Mouse (Mus musculus) urinary bladder, postnatal 25 days (tissue): Measurements from ENCODE around the gene Rpia.

Experiments used
- DNase-seq: peaks from one replicate; pipeline ENCODE4 v3.0.0; 2022; ENCODE audit warnings: low spot score

The Rpia gene

GRCm38 (mm10) chr6:70749750-70750149 is 42.3 kb downstream of the Rpia start:
- DNase-seq = no peak

GRCm38 (mm10) chr6:70747702-70748101 is 44.3 kb downstream of the Rpia start:
- no peak for DNase-seq

GRCm38 (mm10) chr6:70743902-70744301 is 48.1 kb downstream of the Rpia start:
- no peak for DNase-seq

DNA sequence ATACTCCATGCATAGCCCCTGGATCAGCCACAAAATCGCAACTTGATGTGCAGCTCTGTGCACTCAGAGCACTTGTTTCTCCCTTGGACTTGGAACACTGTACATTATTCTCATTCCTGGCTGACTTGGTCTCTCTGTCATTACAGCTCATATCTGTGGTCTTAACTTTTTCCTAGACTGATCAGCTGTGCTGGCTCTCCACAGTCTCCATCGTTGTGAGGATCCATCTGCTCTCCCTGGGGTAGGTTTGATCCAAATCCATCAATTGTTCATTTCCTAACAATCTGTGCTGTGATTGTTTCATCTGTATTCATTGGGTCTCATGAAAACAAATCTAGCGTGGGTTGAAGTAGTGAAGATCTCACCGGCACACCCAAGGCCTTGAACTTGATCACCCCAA is 49.2 kb downstream of the Rpia start:
- no peak for DNase-seq

DNA sequence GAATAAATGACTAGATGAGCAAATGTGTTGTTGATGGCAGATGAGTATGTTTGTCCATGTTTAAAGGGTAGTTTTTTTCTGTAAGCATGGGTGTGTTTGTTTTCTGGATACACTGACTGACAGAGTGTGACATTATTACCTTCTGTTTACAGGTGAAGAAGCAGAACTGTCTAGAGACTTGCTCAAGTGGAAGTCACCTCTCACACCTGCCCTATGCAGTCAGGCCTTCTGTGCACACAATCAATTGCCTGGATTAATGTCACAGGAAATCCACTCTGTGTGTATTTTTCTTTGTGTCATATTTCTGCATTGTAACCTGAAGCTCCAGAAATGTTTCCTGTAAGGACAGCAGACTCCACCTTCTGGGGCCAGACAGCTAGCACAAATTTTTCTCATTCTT is 51.5 kb downstream of the Rpia start:
- DNase-seq = no peak

GRCm38 (mm10) chr6:70739456-70739855 is 52.6 kb downstream of the Rpia start:
- no peak for DNase-seq

GRCm38 (mm10) chr6:70735528-70735927 is 56.5 kb downstream of the Rpia start:
- DNase-seq = no peak

- DNase-seq = no peak
Measured at GRCm38 (mm10) chr6:70730828-70731227, 61.2 kb downstream of the Rpia start.

DNA sequence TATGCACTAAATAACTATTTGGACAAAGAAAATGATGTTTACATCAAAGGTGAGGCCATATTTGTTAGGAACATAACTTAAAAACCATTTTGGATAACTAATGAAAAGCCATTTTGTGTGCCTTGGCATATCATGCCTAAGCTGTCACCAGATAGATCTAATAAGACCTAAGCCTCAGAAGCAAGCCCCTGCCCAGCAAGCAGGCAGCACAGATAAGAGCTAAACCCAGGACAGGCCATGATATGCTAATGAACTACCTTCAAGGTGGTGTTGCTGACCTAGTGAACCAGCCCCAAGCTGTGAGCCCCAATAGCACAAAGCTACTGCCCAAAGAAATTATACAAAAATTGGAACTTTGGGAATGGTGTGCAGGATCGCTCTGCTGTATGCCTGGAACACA is 62.9 kb downstream of the Rpia start:
- no peak for DNase-seq

DNA sequence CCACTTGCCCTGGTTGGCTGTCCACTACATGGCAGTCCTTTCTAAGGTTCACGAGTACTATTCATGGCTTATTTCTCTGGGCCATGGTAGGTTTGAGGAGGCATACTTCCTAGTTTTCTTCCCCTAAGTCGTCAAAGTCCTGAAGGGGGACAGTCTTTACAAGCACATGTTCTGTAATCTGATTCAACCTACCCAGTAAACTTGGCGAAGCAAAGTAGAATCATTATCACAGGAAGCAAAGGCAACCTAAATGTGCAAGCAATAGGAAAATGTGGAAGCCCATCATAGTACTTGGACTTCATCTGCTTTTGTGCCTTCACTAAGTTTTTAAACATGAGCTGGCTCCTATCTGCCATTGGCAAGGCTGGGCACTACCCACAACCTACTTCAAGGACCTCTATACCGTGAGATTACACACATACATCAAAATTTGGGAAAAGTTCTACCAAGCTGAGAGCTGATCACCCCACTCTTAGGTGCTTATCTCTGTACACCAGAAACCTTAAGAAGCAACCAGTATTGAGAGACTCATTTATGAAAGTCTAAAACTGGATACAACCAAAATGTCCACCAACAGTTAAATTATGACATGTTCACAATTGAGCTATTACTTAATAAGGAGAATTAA is 64.8 kb downstream of the Rpia start:
- no peak for DNase-seq

DNA sequence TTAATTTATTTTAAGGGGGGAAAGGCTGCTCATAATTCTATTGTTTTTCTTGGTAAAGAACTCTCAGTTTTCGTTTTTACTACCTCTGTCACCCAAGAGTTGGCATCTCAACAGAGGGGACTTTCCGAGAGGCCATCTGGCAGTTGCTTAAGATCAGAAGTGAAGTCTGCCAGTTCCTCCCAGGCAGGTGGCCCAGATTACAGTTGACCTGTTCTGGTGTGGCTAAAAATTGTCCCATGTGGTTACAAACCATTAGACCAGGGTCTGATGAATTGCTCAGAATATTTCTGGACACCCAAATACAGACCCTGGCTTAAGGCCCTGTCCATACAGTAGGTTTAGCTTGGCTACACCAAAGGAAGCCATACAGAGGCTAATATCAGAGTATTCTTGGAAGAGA is 66.4 kb downstream of the Rpia start:
- DNase-seq = no peak

GRCm38 (mm10) chr6:70724722-70725121 is 67.3 kb downstream of the Rpia start:
- DNase-seq = no peak

- no peak for DNase-seq
Measured at GRCm38 (mm10) chr6:70722298-70722697, 69.7 kb downstream of the Rpia start.

DNA sequence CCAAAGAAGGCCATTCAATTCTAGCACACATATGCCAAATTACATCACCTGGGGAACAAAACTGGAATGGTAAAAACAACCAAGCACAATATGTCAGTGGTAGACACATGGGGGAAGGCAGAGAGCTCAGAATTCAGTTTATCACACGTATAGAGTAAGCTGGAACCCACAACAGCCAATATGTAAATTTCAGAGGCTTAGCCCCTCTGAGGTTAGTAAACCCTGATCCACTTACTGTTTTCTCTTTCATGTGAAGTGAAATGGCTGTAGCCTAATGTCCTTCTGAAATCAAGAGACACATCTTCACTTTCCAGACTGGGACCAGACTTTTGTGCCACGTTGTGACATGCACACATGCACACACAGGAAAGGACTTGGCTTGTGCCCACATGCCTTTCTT is 73.3 kb downstream of the Rpia start:
- DNase-seq = no peak

DNA sequence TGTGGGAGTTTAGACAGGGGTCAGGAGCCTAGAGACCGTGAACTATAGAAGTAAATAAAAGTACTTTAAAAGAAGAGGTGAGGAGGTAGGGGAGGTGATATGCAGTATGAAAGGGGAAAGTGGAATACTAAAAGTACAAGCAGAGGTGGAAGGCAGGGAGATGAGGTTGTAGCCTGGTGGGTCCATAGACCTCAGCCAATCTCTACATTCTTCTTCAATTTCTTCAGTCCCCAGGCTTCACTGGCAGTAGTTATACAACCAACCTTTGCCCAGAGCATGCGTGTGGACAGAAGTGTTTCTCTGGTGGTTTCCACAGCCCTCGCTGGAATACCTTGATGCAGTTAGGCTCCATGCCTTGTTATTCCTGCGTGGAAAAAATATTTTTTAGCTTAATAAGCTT is 73.9 kb downstream of the Rpia start:
- DNase-seq = no peak

DNA sequence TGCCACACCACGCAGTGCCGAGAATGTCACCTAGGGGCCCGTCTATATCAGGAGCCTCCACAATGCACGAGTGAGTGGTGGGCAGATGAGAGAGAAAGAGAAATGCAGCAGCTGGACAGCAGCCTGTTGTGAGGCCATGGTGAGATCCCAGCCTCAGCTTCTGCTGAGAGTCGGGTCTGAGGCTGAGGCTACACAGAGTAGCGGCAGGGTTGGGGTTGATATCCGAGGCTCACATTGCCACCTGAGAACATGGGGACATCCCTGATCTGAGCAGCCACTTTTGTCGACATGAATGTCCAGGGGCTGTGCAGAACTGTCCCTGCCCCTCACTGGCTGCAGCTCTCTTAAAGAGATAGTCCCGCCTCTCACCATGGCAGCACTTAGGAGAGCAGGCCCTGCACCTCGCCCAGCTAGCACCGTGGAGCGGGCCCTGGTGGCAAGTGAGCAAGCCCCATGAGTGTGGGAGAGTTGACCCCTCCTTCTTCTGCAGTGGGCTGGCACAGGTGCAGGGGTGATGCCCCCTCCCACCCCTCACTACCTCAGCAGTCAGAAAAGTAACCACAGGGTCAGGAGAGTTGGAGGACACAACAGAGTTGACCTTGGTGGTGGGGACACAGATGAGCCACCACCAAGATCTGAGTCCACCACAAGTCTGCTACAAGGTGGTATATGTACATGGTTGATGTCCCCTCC is 75.2 kb downstream of the Rpia start:
- DNase-seq = no peak
